Mouse (Mus musculus): ENCODE results near the gene Ankrd23.

GRCm38 (mm10) chr1:36559888-36560287, 23.2 kb upstream of the Ankrd23 start:
- TF ChIP-seq CTCF (IDR thresholded peaks at IDR 0.05; ENCODE audit: low read depth): no peak
- no peak for TF ChIP-seq EP300 (IDR thresholded peaks at IDR 0.05; ENCODE audit: low read depth)
